Mouse (Mus musculus) forebrain, embryonic 11.5 days (tissue): Measurements from ENCODE around the gene Ttll8. TPM values are rescaled to one million over a fixed set of nuclear protein-coding genes. Genes with fewer than 3 reads are reported as not detected.

Experiments
- ATAC-seq: fragments of 200-750 bp; cut with Nextera tagmentation; replicated peaks from 2 replicates; pipeline ENCODE4 v1.8.0; 2017; ENCODE audit warnings: moderate TSS enrichment; ENCODE audit not compliant: low FRiP score
- DNase-seq: peaks from one replicate; pipeline ENCODE4 v3.0.0-alpha.2; 2017; ENCODE audit warnings: low spot score
- H3K27ac ChIP-seq: fragments of 300-500 bp; sonication (generic); 2 replicates; pipeline ENCODE4 v1.5.1; 2014; ENCODE audit warnings: low read depth, low read length
- H3K27me3 ChIP-seq: fragments of 300-500 bp; sonication (generic); 2 replicates; pipeline ENCODE4 v1.6.1; 2014; ENCODE audit warnings: mild to moderate bottlenecking, low read length, mixed read lengths; ENCODE audit not compliant: control insufficient read depth, insufficient read depth
- H3K36me3 ChIP-seq: fragments of 300-500 bp; sonication (generic); 2 replicates; pipeline ENCODE4 v1.6.1; 2014; ENCODE audit warnings: mild to moderate bottlenecking, low read length, moderate library complexity, mixed read lengths; ENCODE audit not compliant: control insufficient read depth, insufficient read depth
- H3K4me1 ChIP-seq: fragments of 300-500 bp; sonication (generic); replicated peaks from 2 replicates; pipeline ENCODE4 v1.6.1; 2014; ENCODE audit warnings: low read length, mixed read lengths; ENCODE audit not compliant: control insufficient read depth, insufficient read depth
- H3K4me2 ChIP-seq: fragments of 300-500 bp; sonication (generic); 2 replicates; pipeline ENCODE4 v1.6.1; 2014; ENCODE audit warnings: low read depth, mild to moderate bottlenecking, low read length, moderate library complexity, mixed read lengths; ENCODE audit not compliant: severe bottlenecking
- H3K4me3 ChIP-seq: fragments of 300-500 bp; sonication (generic); 2 replicates; pipeline ENCODE4 v1.5.1; 2014; ENCODE audit warnings: low read depth, low read length
- H3K9ac ChIP-seq: fragments of 300-500 bp; sonication (generic); 2 replicates; pipeline ENCODE4 v1.6.1; 2014; ENCODE audit warnings: low read length
- H3K9me3 ChIP-seq: fragments of 300-500 bp; sonication (generic); 2 replicates; pipeline ENCODE4 v1.6.1; 2016; ENCODE audit warnings: low read length, mixed read lengths; ENCODE audit not compliant: control insufficient read depth
- WGBS: fragments of 180-500 bp; shearing (Covaris S2); extraction: QIAGEN DNeasy Blood & Tissue Kit; methylation state at CpG from one replicate; pipeline ENCODE4 v1.1.7; 2014; 5-methylcytosine and 5-hydroxymethylcytosine counted together
- polyA plus RNA-seq: library from polyadenylated mRNA; unstranded; fragments of >200 nt; fragmentation: Nextera tagmentation; extraction: Ambion mirVana; gene quantifications from 2 replicates; pipeline ENCODE4 v1.2.1, GENCODE M21; 2014

Ttll8 gene
- polyA plus RNA-seq, 1 experiment from 2014 or later: 0.08 TPM

DNA sequence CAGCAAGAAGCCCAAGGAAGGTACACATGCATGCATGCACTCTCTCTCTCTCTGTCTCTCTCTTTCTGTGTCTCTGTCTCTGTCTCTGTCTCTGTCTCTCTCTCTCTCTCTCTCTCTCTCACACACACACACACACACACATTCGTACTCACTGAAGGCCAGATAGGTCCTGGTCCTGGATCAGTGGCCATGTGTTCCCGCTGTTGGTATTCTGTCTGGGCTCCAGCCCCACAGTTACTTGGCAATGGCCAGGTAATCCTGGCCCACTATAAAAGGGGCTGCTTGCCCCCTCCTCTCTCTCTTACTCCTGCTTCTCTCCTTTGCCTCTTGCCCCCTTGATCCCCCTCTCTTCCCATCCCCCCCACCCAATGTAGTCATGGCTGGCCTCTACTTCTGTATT lies 113.1 kb downstream of the Ttll8 start:
- WGBS: 94% methylated on average over 2 of the region's 2 CpGs
- DNase-seq (no peak), ATAC-seq (no peak)
- H3K27me3 ChIP-seq: no peaks in the 10 kb centered on the region
- H3K4me2 ChIP-seq: no peak overlapping the region
- H3K27ac ChIP-seq: no peak overlapping the region
- H3K4me3 ChIP-seq: no peak overlapping the region
- no peak overlapping the region for H3K9ac ChIP-seq
- peaks cover 6% of the 10 kb centered on the region; the same call in 1 of the 2 replicates for H3K4me1 ChIP-seq
- no peaks in the 10 kb centered on the region for H3K9me3 ChIP-seq
- no peaks in the 10 kb centered on the region for H3K36me3 ChIP-seq

Other genes with a start within 250 kb of the Ttll8 start
- 29.0 TPM in 2 replicates for gene Brd1, start 220.2 kb downstream of the Ttll8 start, polyA plus RNA-seq
- gene Zbed4, start 202.8 kb downstream of the Ttll8 start, polyA plus RNA-seq: 43.6 and 47.2 TPM in 2 replicates
- 10.8 and 13.5 TPM in 2 replicates for gene Alg12, start 135.1 kb downstream of the Ttll8 start, polyA plus RNA-seq
- 79.4 and 89.4 TPM in 2 replicates for gene Creld2, start 134.8 kb downstream of the Ttll8 start, polyA plus RNA-seq
- gene Pim3, start 92.2 kb downstream of the Ttll8 start, polyA plus RNA-seq: 42.0 and 42.7 TPM in 2 replicates
- gene Mlc1, start 24.6 kb upstream of the Ttll8 start, polyA plus RNA-seq: 12.5 TPM in 2 replicates
- not detected in 2 replicates for gene Mov10l1, start 28.5 kb upstream of the Ttll8 start, polyA plus RNA-seq
- 0.71 and 0.83 TPM in 2 replicates for gene Panx2, start 105.3 kb upstream of the Ttll8 start, polyA plus RNA-seq
- 55.8 and 61.0 TPM in 2 replicates for gene Trabd, start 120.7 kb upstream of the Ttll8 start, polyA plus RNA-seq
- 22.6 and 25.1 TPM in 2 replicates for gene Selenoo, start 134.7 kb upstream of the Ttll8 start, polyA plus RNA-seq
- gene Tubgcp6, start 168.7 kb upstream of the Ttll8 start, polyA plus RNA-seq: 24.2 and 26.0 TPM in 2 replicates
- gene Hdac10, start 174.3 kb upstream of the Ttll8 start, polyA plus RNA-seq: 14.2 and 16.2 TPM in 2 replicates
- gene Mapk12, start 186.3 kb upstream of the Ttll8 start, polyA plus RNA-seq: 26.9 and 29.8 TPM in 2 replicates
- gene Mapk11, start 195.2 kb upstream of the Ttll8 start, polyA plus RNA-seq: 43.2 and 47.6 TPM in 2 replicates
- 162 and 176 TPM in 2 replicates for gene Plxnb2, start 226.4 kb upstream of the Ttll8 start, polyA plus RNA-seq
- 26.7 and 27.5 TPM in 2 replicates for gene Dennd6b, start 242.1 kb upstream of the Ttll8 start, polyA plus RNA-seq